Mouse (Mus musculus) liver, adult 2 months (tissue): ENCODE results near the gene Cntn5.

Source experiments
- CTCF ChIP-seq: fragments of 200-500 bp; IDR thresholded peaks from 2 replicates; pipeline ENCODE4 v1.5.1; 2011; ENCODE audit warnings: low read depth, low read length, control low read depth
- POLR2A ChIP-seq: fragments of 200-500 bp; IDR thresholded peaks from 2 replicates; pipeline ENCODE4 v1.6.1; 2011; ENCODE audit warnings: low read length, control low read depth; ENCODE audit not compliant: insufficient read depth; ENCODE audit errors: extremely low read depth

DNA sequence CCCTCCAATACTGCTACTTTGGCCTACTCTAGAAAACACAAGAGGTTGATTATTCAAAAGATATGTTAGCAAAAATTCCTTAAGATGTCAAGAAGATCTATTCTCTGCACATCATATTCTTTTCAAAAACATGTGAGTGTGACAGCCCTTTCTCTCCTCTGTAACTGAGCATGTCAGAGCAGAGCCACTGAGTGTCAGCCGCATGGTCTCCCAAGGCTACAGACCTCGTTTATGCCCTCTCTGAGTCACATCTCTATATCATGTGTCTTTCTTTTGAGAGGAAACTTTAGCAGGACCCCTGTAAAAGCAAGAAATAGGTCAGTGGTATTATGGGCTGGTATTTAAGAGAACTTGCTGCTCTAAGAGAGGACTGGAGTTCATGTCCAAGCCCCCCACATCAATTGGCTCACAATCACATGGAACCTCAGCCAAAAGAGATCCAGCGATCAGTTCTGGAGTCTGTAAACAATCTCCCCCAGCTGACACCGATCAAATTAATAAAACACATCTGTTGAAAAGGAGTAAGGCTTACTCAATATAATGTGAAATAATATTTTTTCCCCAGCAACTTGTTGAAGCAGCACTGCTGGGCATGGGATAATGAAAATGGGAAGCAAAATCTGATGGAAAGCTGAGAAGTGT lies 433.0 kb downstream of the Cntn5 start:
- no peak for TF ChIP-seq CTCF
- TF ChIP-seq POLR2A, result no peak
